Mouse (Mus musculus) stomach, embryonic 16.5 days (tissue): ENCODE data around the gene Slc36a2. TPM values are rescaled to one million over a fixed set of nuclear protein-coding genes. Genes with fewer than 3 reads are reported as not detected.

Source experiments
- polyA plus RNA-seq: library from polyadenylated mRNA; unstranded; fragments of >200 nt; fragmentation: Nextera tagmentation; extraction: Ambion mirVana; gene quantifications from 2 replicates; pipeline ENCODE4 v1.2.1, GENCODE M21; 2015

Gene Slc36a2
- polyA plus RNA-seq, 1 experiment from 2014 or later, result 2.0 TPM

Other genes with a start within 250 kb of the Slc36a2 start
- 21.3 and 23.1 TPM in 2 replicates for gene Tnip1, start 222.2 kb downstream of the Slc36a2 start, polyA plus RNA-seq
- 364 and 365 TPM in 2 replicates for gene Anxa6, start 151.6 kb downstream of the Slc36a2 start, polyA plus RNA-seq
- 3.5 and 3.7 TPM in 2 replicates for gene Ccdc69, start 106.9 kb downstream of the Slc36a2 start, polyA plus RNA-seq
- gene Gm2a, start 87.0 kb downstream of the Slc36a2 start, polyA plus RNA-seq, result 26.5 and 28.8 TPM in 2 replicates
- gene Slc36a3, start 33.4 kb downstream of the Slc36a2 start, polyA plus RNA-seq, result not detected in 2 replicates
- gene Slc36a1, start 19.3 kb upstream of the Slc36a2 start, polyA plus RNA-seq, result 1.9 and 2.3 TPM in 2 replicates
- gene Fat2, start 151.5 kb upstream of the Slc36a2 start, polyA plus RNA-seq, result 0.97 and 1.2 TPM in 2 replicates
- 2,158 and 2,387 TPM in 2 replicates for gene Sparc, start 238.1 kb upstream of the Slc36a2 start, polyA plus RNA-seq